11 mouse cellular contexts compared by ENCODE assay signal in genomic region chr11:105362041-105362765, GRCm38 (mm10).
DNase-seq lines count a peak whose midpoint lies in the region; ATAC-seq and TF ChIP-seq lines count a peak whose summit lies in the region.
"Had no signal": no experiment of that assay in that cellular context is flagged by ENCODE, and none has a peak within 500 bp of the region (broad histone marks: within the 10 kb centered on the region; RNA-seq: fewer than 3 reads in every experiment).

No protein-coding gene starts in this region.

- no peak for TF ChIP-seq CTCF in stomach, postnatal 0 days (IDR thresholded peaks at IDR 0.05; ENCODE audit: low read depth)

- H3K4me1 ChIP-seq in heart, embryonic 11.5 days (ENCODE audit: control insufficient read depth, insufficient read depth, low read length) = peaks cover 41% of the 10 kb centered on the region
- H3K4me1 ChIP-seq in stomach, postnatal 0 days (replicated peaks; ENCODE audit: control insufficient read depth, insufficient read depth) = no peaks in the 10 kb centered on the region

- no peaks in the 10 kb centered on the region for H3K9me3 ChIP-seq in heart, embryonic 11.5 days (replicated peaks; ENCODE audit: control insufficient read depth, low read length)
- no peaks in the 10 kb centered on the region for H3K9me3 ChIP-seq in stomach, postnatal 0 days (ENCODE audit: control insufficient read depth, low read length)
- H3K9me3 ChIP-seq: limb, embryonic 15.5 days; neural tube, embryonic 15.5 days had no signal

- 0 out of 2 replicates have a peak overlapping the region, but pooled peaks have one; percentile 30 for H3K9ac ChIP-seq in heart, embryonic 11.5 days (ENCODE audit: low read depth, low read length)
- H3K9ac ChIP-seq in stomach, postnatal 0 days (ENCODE audit: low read length) = no peak overlapping the region

- WGBS in heart, embryonic 11.5 days (ENCODE audit: insufficient replicate concordance) = 58% methylated on average over 4 of the region's 4 CpGs
- 86% methylated on average over 4 of the region's 4 CpGs for WGBS in stomach, postnatal 0 days

- ATAC-seq in heart, embryonic 11.5 days (replicated peaks; ENCODE audit: insufficient number of reproducible peaks, low FRiP score, low TSS enrichment) = no peak
- peak; percentile 8; the same call in 1 of the 2 replicates for ATAC-seq in stomach, postnatal 0 days (ENCODE audit: low FRiP score, low TSS enrichment)
- no peak for ATAC-seq in frontal cortex, adult (ENCODE audit: low TSS enrichment)
- ATAC-seq: inflammation-experienced regulatory T-cells, adult 6 months had no signal

- H3K27ac ChIP-seq in heart, embryonic 11.5 days (ENCODE audit: low read depth, low read length) = no peak overlapping the region
- no peak overlapping the region for H3K27ac ChIP-seq in stomach, postnatal 0 days (replicated peaks)
- H3K27ac ChIP-seq: limb, embryonic 15.5 days had no signal

- H3K4me3 ChIP-seq in heart, embryonic 11.5 days (ENCODE audit: low read depth, low read length) = no peak overlapping the region
- no peak overlapping the region for H3K4me3 ChIP-seq in stomach, postnatal 0 days (ENCODE audit: low read depth, low read length)

- DNase-seq in heart, adult 18-20 months = no peak
- DNase-seq in layer of hippocampus, postnatal 10 days (ENCODE audit: low spot score in 2 of 2) = peak; percentile 41 to 42
- no peak for DNase-seq in layer of hippocampus, postnatal 36 days
- DNase-seq in urinary bladder, postnatal 36 days (ENCODE audit: low spot score in 2 of 2) = peak; percentile 36 to 45
- DNase-seq in urinary bladder, postnatal 10 days (ENCODE audit: low spot score) = no peak
- no peak for DNase-seq in stomach, postnatal 0 days (ENCODE audit: low spot score)

- TF ChIP-seq EP300 in stomach, postnatal 0 days (optimal IDR thresholded peaks at IDR 0.05) = no peak

- no peaks in the 10 kb centered on the region for H3K27me3 ChIP-seq in heart, embryonic 11.5 days (ENCODE audit: control insufficient read depth, insufficient read depth, low read length)
- H3K27me3 ChIP-seq in stomach, postnatal 0 days (ENCODE audit: control insufficient read depth, insufficient read depth, low read length) = no peaks in the 10 kb centered on the region
- H3K27me3 ChIP-seq: limb, embryonic 15.5 days; neural tube, embryonic 15.5 days had no signal

- no peaks in the 10 kb centered on the region for H3K36me3 ChIP-seq in heart, embryonic 11.5 days (ENCODE audit: control insufficient read depth, insufficient read depth, low read length)
- no peaks in the 10 kb centered on the region for H3K36me3 ChIP-seq in stomach, postnatal 0 days (ENCODE audit: control insufficient read depth, insufficient read depth, low read length)
- H3K36me3 ChIP-seq: limb, embryonic 15.5 days; neural tube, embryonic 15.5 days had no signal

- no peak overlapping the region for H3K4me2 ChIP-seq in heart, embryonic 11.5 days
- H3K4me2 ChIP-seq in stomach, postnatal 0 days (replicated peaks; ENCODE audit: low read depth) = no peak overlapping the region

Comparison
In these comparisons a context has a peak if more than half of its experiments do, and no peak if none do; other contexts are left out.
1. DNase-seq: peak in layer of hippocampus, postnatal 10 days (2 of 2) and urinary bladder, postnatal 36 days (2 of 2); none in heart, adult 18-20 months (0 of 2), layer of hippocampus, postnatal 36 days (0 of 2), urinary bladder, postnatal 10 days (single experiment) and stomach, postnatal 0 days (single experiment).